ENCODE assay signal across 18 mouse cellular contexts in the genomic region with DNA sequence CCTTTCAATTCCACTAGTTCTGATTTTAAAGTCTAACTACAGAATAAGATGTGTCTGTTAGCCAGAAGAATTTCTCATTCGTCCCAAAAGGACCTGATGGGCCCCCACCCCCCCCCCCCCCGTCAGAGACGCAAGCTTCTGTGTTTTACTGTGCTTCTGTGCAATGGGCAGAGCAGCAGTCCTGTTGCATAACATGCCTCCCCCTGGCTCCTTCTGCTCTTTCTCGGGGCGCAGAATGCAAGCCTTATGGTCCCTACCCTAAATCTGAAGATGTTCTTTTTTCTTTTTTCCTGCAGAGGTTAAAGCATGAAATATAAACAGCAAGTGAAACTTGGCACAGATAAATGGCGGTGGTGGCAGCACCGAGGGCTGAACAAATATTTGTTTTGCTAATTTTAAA.
A peak's percentile ranks its signal among the peaks of the same experiment; 100 is the strongest.
DNase-seq lines count a peak whose midpoint lies in the region; ATAC-seq and TF ChIP-seq lines count a peak whose summit lies in the region.
"Had no signal": no experiment of that assay in that cellular context is flagged by ENCODE, and none has a peak within 500 bp of the region (broad histone marks: within the 10 kb centered on the region; RNA-seq: fewer than 3 reads in every experiment).

No protein-coding gene starts in this region.

- peaks cover 44% of the 10 kb centered on the region for H3K4me1 ChIP-seq in heart, embryonic 10.5 days
- H3K4me1 ChIP-seq in intestine, embryonic 14.5 days (replicated peaks; ENCODE audit: control insufficient read depth, insufficient read depth, low read length) = peaks cover 29% of the 10 kb centered on the region
- H3K4me1 ChIP-seq in intestine, postnatal 0 days (replicated peaks; ENCODE audit: control insufficient read depth, insufficient read depth, low read length) = no peaks in the 10 kb centered on the region
- H3K4me1 ChIP-seq in lung, embryonic 16.5 days (replicated peaks; ENCODE audit: control insufficient read depth, insufficient read depth, low read length) = peaks cover 13% of the 10 kb centered on the region
- peaks cover 23% of the 10 kb centered on the region for H3K4me1 ChIP-seq in stomach, embryonic 16.5 days (ENCODE audit: control insufficient read depth, insufficient read depth, low read length)

- no peak overlapping the region for H3K9ac ChIP-seq in intestine, embryonic 14.5 days (ENCODE audit: low read length)
- no peak overlapping the region for H3K9ac ChIP-seq in intestine, postnatal 0 days (ENCODE audit: low read depth, low read length)
- no peak overlapping the region for H3K9ac ChIP-seq in lung, embryonic 16.5 days (ENCODE audit: low read length)
- no peak overlapping the region for H3K9ac ChIP-seq in stomach, embryonic 16.5 days (ENCODE audit: low read length)
- H3K9ac ChIP-seq: embryonic facial prominence, embryonic 15.5 days; hindbrain, embryonic 15.5 days; limb, embryonic 12.5 days; midbrain, embryonic 13.5 days had no signal

- peak; percentile 86 for DNase-seq in heart, adult 11 months
- DNase-seq in heart, embryonic 10.5 days (ENCODE audit: low spot score) = no peak
- DNase-seq in intestine, embryonic 14.5 days (ENCODE audit: low spot score) = no peak
- DNase-seq in lung, postnatal 25 days (ENCODE audit: low spot score) = no peak
- DNase-seq in cerebellum, adult 9-11 months = no peak
- DNase-seq: adrenal gland, postnatal 14 days; cerebellum, adult 8-10 months; kidney, adult 18-20 months; kidney, postnatal 14 days; right cerebral cortex, postnatal 14 days had no signal

- ATAC-seq in intestine, embryonic 14.5 days (replicated peaks; ENCODE audit: low FRiP score, low TSS enrichment, low read depth) = no peak
- ATAC-seq in intestine, postnatal 0 days = no peak
- no peak for ATAC-seq in lung, embryonic 16.5 days (ENCODE audit: low read depth)
- no peak for ATAC-seq in stomach, embryonic 16.5 days (ENCODE audit: insufficient read depth, low FRiP score)
- ATAC-seq: midbrain, embryonic 13.5 days had no signal

- TF ChIP-seq CTCF in intestine, postnatal 0 days (IDR thresholded peaks at IDR 0.05; ENCODE audit: low read depth) = no peak

- no peak overlapping the region for H3K4me3 ChIP-seq in heart, embryonic 10.5 days
- no peak overlapping the region for H3K4me3 ChIP-seq in intestine, embryonic 14.5 days (ENCODE audit: low read depth, low read length)
- H3K4me3 ChIP-seq in intestine, postnatal 0 days (ENCODE audit: low read depth, low read length) = no peak overlapping the region
- H3K4me3 ChIP-seq in lung, embryonic 16.5 days (ENCODE audit: low read length) = peak overlapping the region; percentile 16; the same call in 1 of the 2 replicates
- H3K4me3 ChIP-seq in stomach, embryonic 16.5 days (replicated peaks; ENCODE audit: low read length) = no peak overlapping the region
- H3K4me3 ChIP-seq: embryonic facial prominence, embryonic 15.5 days; hindbrain, embryonic 15.5 days; limb, embryonic 12.5 days; midbrain, embryonic 13.5 days had no signal

- no peaks in the 10 kb centered on the region for H3K27me3 ChIP-seq in heart, embryonic 10.5 days (ENCODE audit: insufficient read depth, poor library complexity, severe bottlenecking)
- H3K27me3 ChIP-seq in intestine, embryonic 14.5 days (replicated peaks; ENCODE audit: control insufficient read depth, insufficient read depth, low read length) = no peaks in the 10 kb centered on the region
- no peaks in the 10 kb centered on the region for H3K27me3 ChIP-seq in intestine, postnatal 0 days (replicated peaks; ENCODE audit: control insufficient read depth, insufficient read depth, low read length)
- H3K27me3 ChIP-seq in lung, embryonic 16.5 days (ENCODE audit: control insufficient read depth, insufficient read depth, low read depth, low read length) = no peaks in the 10 kb centered on the region
- no peaks in the 10 kb centered on the region for H3K27me3 ChIP-seq in stomach, embryonic 16.5 days (ENCODE audit: control insufficient read depth, insufficient read depth, low read length)
- H3K27me3 ChIP-seq: CH12.LX; embryonic facial prominence, embryonic 15.5 days; hindbrain, embryonic 15.5 days; limb, embryonic 12.5 days; midbrain, embryonic 13.5 days had no signal

- WGBS in heart, embryonic 10.5 days = 50% methylated on average over 7 of the region's 7 CpGs
- 38% methylated on average over 7 of the region's 7 CpGs for WGBS in intestine, embryonic 14.5 days
- WGBS in intestine, postnatal 0 days = 34% methylated on average over 7 of the region's 7 CpGs
- WGBS in lung, embryonic 16.5 days = 14% methylated on average over 7 of the region's 7 CpGs
- WGBS in stomach, embryonic 16.5 days = 29% methylated on average over 7 of the region's 7 CpGs

- no peaks in the 10 kb centered on the region for H3K9me3 ChIP-seq in heart, embryonic 10.5 days
- no peaks in the 10 kb centered on the region for H3K9me3 ChIP-seq in intestine, embryonic 14.5 days (ENCODE audit: control insufficient read depth, low read length)
- H3K9me3 ChIP-seq in intestine, postnatal 0 days (ENCODE audit: control insufficient read depth) = no peaks in the 10 kb centered on the region
- no peaks in the 10 kb centered on the region for H3K9me3 ChIP-seq in lung, embryonic 16.5 days (ENCODE audit: control insufficient read depth, low read length)
- H3K9me3 ChIP-seq in stomach, embryonic 16.5 days (replicated peaks; ENCODE audit: control insufficient read depth, low read length) = no peaks in the 10 kb centered on the region
- H3K9me3 ChIP-seq: embryonic facial prominence, embryonic 15.5 days; hindbrain, embryonic 15.5 days; limb, embryonic 12.5 days; midbrain, embryonic 13.5 days had no signal

- H3K4me2 ChIP-seq in intestine, embryonic 14.5 days (ENCODE audit: low read length) = peak overlapping the region; percentile 12; the same call in 1 of the 2 replicates
- no peak overlapping the region for H3K4me2 ChIP-seq in intestine, postnatal 0 days (replicated peaks; ENCODE audit: low read depth)
- peak overlapping the region; percentile 52 for H3K4me2 ChIP-seq in lung, embryonic 16.5 days (ENCODE audit: low read depth, low read length)
- peak overlapping the region; percentile 25; the same call in 1 of the 2 replicates for H3K4me2 ChIP-seq in stomach, embryonic 16.5 days (ENCODE audit: low read depth, low read length)
- H3K4me2 ChIP-seq: embryonic facial prominence, embryonic 15.5 days; hindbrain, embryonic 15.5 days; limb, embryonic 12.5 days; midbrain, embryonic 13.5 days had no signal

- H3K36me3 ChIP-seq in heart, embryonic 10.5 days = no peaks in the 10 kb centered on the region
- no peaks in the 10 kb centered on the region for H3K36me3 ChIP-seq in intestine, embryonic 14.5 days (ENCODE audit: control insufficient read depth, insufficient read depth, low read length)
- H3K36me3 ChIP-seq in intestine, postnatal 0 days (ENCODE audit: control insufficient read depth, insufficient read depth) = no peaks in the 10 kb centered on the region
- no peaks in the 10 kb centered on the region for H3K36me3 ChIP-seq in lung, embryonic 16.5 days (ENCODE audit: control insufficient read depth, insufficient read depth, low read length)
- no peaks in the 10 kb centered on the region for H3K36me3 ChIP-seq in stomach, embryonic 16.5 days (ENCODE audit: control insufficient read depth, insufficient read depth, low read length)
- H3K36me3 ChIP-seq: embryonic facial prominence, embryonic 15.5 days; hindbrain, embryonic 15.5 days; limb, embryonic 12.5 days; midbrain, embryonic 13.5 days had no signal

- H3K27ac ChIP-seq in heart, embryonic 10.5 days = no peak overlapping the region
- H3K27ac ChIP-seq in intestine, embryonic 14.5 days (ENCODE audit: low read depth) = no peak overlapping the region
- no peak overlapping the region for H3K27ac ChIP-seq in intestine, postnatal 0 days (ENCODE audit: low read depth, low read length)
- H3K27ac ChIP-seq in lung, embryonic 16.5 days (ENCODE audit: low read length) = no peak overlapping the region
- no peak overlapping the region for H3K27ac ChIP-seq in stomach, embryonic 16.5 days (ENCODE audit: low read length)
- H3K27ac ChIP-seq: embryonic facial prominence, embryonic 15.5 days; hindbrain, embryonic 15.5 days; limb, embryonic 12.5 days; midbrain, embryonic 13.5 days had no signal
